Mouse (Mus musculus): ENCODE data around the gene Mepce.

DNA sequence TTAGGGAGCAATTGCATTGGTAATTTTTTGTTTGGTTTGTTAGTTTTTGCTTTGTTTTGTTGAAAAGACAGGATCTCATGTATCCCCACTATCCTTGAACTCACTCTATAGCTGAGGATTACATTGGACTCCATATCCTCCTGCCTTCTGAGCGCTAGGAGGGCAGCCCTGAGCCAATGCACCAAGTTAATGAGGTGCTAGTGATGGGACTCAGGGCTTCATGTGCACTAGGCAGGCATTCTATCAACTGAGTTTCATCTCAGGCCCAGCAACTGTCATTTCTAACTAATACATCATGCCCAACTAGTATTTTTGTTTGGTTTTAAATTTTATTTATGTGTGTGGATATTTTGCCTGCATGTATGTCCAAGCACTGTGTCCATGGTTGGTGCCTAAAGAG lies 18.7 kb upstream of the Mepce start:
- TF ChIP-seq CTCF (conservative IDR thresholded peaks at IDR 0.05; ENCODE audit: low read length) = no peak
- TF ChIP-seq NANOG (IDR thresholded peaks at IDR 0.05; ENCODE audit: borderline replicate concordance, low read length) = no peak
